Mouse (Mus musculus) CD4-positive, CD25-positive, alpha-beta regulatory T cell, adult 2 months (primary cell): ENCODE measurements around the gene Cry1.

ENCODE experiments used
- DNase-seq: peaks from one replicate; pipeline ENCODE4 v3.0.0-alpha.2; 2012; ENCODE audit warnings: low read depth, low spot score

Cry1 gene

GRCm38 (mm10) chr10:85184964-85185608 is at the start of gene Cry1:
Gene Cry1, minus strand, starts transcription at chr10:85185064.
- DNase-seq, result peak; percentile 97

GRCm38 (mm10) chr10:85221771-85222050 is 36.8 kb upstream of the Cry1 start:
- no peak for DNase-seq

- peak; percentile 89 for DNase-seq
Measured at GRCm38 (mm10) chr10:85220918-85221770, 36.3 kb upstream of the Cry1 start.

- no peak for DNase-seq
Measured at GRCm38 (mm10) chr10:85214847-85215246, 30.0 kb upstream of the Cry1 start.

- no peak for DNase-seq
Measured at GRCm38 (mm10) chr10:85211673-85212072, 26.8 kb upstream of the Cry1 start.

- DNase-seq, result no peak
Measured at GRCm38 (mm10) chr10:85210125-85210524, 25.3 kb upstream of the Cry1 start.

GRCm38 (mm10) chr10:85209119-85209605 is 24.3 kb upstream of the Cry1 start:
- DNase-seq, result no peak

- no peak for DNase-seq
Measured at GRCm38 (mm10) chr10:85205316-85205715, 20.5 kb upstream of the Cry1 start.

GRCm38 (mm10) chr10:85204255-85204855 is 19.5 kb upstream of the Cry1 start:
- no peak for DNase-seq

GRCm38 (mm10) chr10:85194528-85194927 is 9.7 kb upstream of the Cry1 start:
- no peak for DNase-seq

GRCm38 (mm10) chr10:85193321-85193720 is 8.5 kb upstream of the Cry1 start:
- DNase-seq, result no peak

- no peak for DNase-seq
Measured at GRCm38 (mm10) chr10:85190652-85191051, 5.8 kb upstream of the Cry1 start.

- DNase-seq, result no peak
Measured at GRCm38 (mm10) chr10:85189966-85190365, 5.1 kb upstream of the Cry1 start.

GRCm38 (mm10) chr10:85186499-85186794 is 1.6 kb upstream of the Cry1 start:
- DNase-seq, result peak; percentile 27

- DNase-seq, result peak; percentile 54
Measured at GRCm38 (mm10) chr10:85185639-85186498, 1.0 kb upstream of the Cry1 start.

- DNase-seq, result peak; percentile 74
Measured at GRCm38 (mm10) chr10:85184201-85184963, 482 bp downstream of the Cry1 start.

- peak; percentile 71 for DNase-seq
Measured at GRCm38 (mm10) chr10:85183619-85184018, 1.2 kb downstream of the Cry1 start.

- DNase-seq, result no peak
Measured at GRCm38 (mm10) chr10:85182766-85183165, 2.1 kb downstream of the Cry1 start.

- no peak for DNase-seq
Measured at GRCm38 (mm10) chr10:85176640-85177039, 8.2 kb downstream of the Cry1 start.

GRCm38 (mm10) chr10:85165306-85165705 is 19.6 kb downstream of the Cry1 start:
- no peak for DNase-seq

- DNase-seq, result no peak
Measured at GRCm38 (mm10) chr10:85164791-85165190, 20.1 kb downstream of the Cry1 start.
